Mouse (Mus musculus) neural tube, embryonic 13.5 days (tissue): ENCODE data around the gene Eef1akmt2. TPM values are rescaled to one million over a fixed set of nuclear protein-coding genes. Genes with fewer than 3 reads are reported as not detected.

ENCODE experiments used
- ATAC-seq: fragments of 200-750 bp; cut with Nextera tagmentation; 2 replicates; pipeline ENCODE4 v1.8.0; 2017; ENCODE audit warnings: low read depth, mild to moderate bottlenecking, moderate TSS enrichment, moderate library complexity
- H3K27ac ChIP-seq: fragments of 300-500 bp; sonication (generic); replicated peaks from 2 replicates; pipeline ENCODE4 v1.5.1; 2015; ENCODE audit warnings: moderate library complexity, mild to moderate bottlenecking, inconsistent platforms
- H3K27me3 ChIP-seq: fragments of 300-500 bp; sonication (generic); 2 replicates; pipeline ENCODE4 v1.6.1; 2015; ENCODE audit warnings: mild to moderate bottlenecking, inconsistent platforms
- H3K36me3 ChIP-seq: fragments of 300-500 bp; sonication (generic); 2 replicates; pipeline ENCODE4 v1.6.1; 2015; ENCODE audit warnings: mild to moderate bottlenecking, inconsistent platforms
- H3K4me1 ChIP-seq: fragments of 300-500 bp; sonication (generic); replicated peaks from 2 replicates; pipeline ENCODE4 v1.6.1; 2015; ENCODE audit warnings: inconsistent platforms
- H3K4me2 ChIP-seq: fragments of 300-500 bp; sonication (generic); 2 replicates; pipeline ENCODE4 v1.6.1; 2015; ENCODE audit warnings: inconsistent platforms, mild to moderate bottlenecking, moderate library complexity
- H3K4me3 ChIP-seq: fragments of 300-500 bp; sonication (generic); 2 replicates; pipeline ENCODE4 v1.5.1; 2015; ENCODE audit warnings: mild to moderate bottlenecking, inconsistent platforms
- H3K9ac ChIP-seq: fragments of 300-500 bp; sonication (generic); 2 replicates; pipeline ENCODE4 v1.6.1; 2015; ENCODE audit warnings: moderate library complexity, mild to moderate bottlenecking, inconsistent platforms
- H3K9me3 ChIP-seq: fragments of 300-500 bp; sonication (generic); 2 replicates; pipeline ENCODE4 v1.6.1; 2016; ENCODE audit warnings: inconsistent platforms
- WGBS: fragments of 180-500 bp; shearing (Covaris S2); methylation state at CpG from one replicate; pipeline ENCODE4 v1.1.7; 2015; 5-methylcytosine and 5-hydroxymethylcytosine counted together
- polyA plus RNA-seq: library from polyadenylated mRNA; unstranded; fragments of >200 nt; fragmentation: Nextera tagmentation; extraction: Ambion mirVana; gene quantifications from 2 replicates; pipeline ENCODE4 v1.2.1, GENCODE M21; 2015

The Eef1akmt2 gene
- polyA plus RNA-seq, 1 experiment from 2014 or later: 87.9 TPM

DNA sequence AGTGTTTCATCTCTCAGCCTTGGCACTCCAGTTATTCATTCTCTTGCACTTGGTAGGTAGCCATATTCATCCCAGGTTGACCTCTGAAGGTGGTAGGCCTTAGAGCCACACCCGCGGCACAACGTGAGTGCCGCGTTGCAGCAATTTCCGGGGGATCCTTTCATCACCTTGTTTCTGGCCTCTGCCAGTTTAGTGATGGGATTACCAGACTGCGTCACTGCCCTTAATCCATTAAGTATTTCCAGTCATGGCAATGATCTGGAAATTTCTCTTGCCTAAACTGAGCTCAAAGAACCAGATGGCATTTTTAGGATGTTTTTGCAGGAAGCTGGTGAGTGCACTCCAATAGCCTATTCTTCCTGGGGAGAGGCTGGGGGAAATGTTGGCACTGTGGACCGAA lies 37.2 kb upstream of the Eef1akmt2 start:
- no peak for ATAC-seq
- no peak overlapping the region for H3K9ac ChIP-seq
- WGBS: 89% methylated on average over 8 of the region's 8 CpGs
- no peaks in the 10 kb centered on the region for H3K4me1 ChIP-seq
- no peak overlapping the region for H3K4me2 ChIP-seq
- H3K4me3 ChIP-seq: no peak overlapping the region
- H3K36me3 ChIP-seq: peaks cover 6% of the 10 kb centered on the region
- no peaks in the 10 kb centered on the region for H3K9me3 ChIP-seq
- no peaks in the 10 kb centered on the region for H3K27me3 ChIP-seq
- H3K27ac ChIP-seq: no peak overlapping the region

DNA sequence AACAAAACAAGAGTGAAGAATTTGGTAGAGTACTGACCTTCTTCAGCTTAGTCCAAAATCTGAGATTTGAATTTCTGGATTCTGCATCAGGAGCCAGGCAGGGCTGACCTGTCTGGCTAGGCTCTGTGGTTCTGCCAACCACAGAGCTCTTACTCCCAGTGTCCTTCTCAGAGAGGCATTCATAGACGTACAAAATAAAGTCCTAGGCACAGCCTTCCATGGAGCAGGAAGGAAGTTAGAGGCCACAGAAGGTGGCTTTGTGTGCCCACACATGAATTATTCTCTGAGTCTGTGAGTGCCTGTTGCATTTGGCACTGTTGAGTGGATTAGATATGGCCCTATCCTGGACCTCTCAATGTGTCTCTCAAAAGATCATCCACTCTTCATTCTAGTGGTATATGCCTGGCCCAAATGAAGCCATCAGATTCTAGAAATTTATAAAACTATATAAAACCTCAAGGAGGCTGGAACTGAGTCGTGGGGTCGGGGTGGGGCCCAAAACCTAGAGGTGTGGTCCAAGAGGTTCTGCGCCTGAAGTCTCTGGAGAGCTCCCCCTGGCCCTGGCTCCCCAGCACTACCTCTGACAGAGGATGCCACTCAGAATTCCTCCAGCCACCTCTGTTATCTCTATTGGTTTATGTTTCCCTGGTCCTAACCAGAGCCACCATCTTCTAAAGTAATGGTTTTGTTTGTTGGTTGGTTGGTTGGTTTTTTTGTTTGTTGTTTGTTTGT lies 36.2 kb upstream of the Eef1akmt2 start:
- WGBS: 74% methylated on average over 4 of the region's 4 CpGs
- no peak overlapping the region for H3K4me3 ChIP-seq

DNA sequence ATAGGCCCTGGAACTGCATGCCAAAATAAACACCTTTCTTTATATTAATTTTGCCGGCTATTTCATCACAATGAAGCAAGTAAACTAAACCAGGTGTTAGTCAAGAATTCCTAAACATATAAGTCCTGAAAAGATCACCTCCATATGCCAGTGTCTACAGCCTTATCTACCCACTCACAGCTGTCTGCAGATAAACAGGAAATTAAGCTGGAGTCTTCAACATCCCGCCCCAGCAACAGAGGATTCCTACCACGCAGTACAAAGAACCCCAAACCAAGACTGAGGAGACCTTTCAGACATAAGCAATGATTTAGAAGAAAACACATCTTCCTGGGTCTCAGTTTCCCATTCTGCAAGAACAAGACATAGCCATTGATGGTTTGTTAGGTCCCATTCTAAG lies 35.6 kb upstream of the Eef1akmt2 start:
- Histone ChIP-seq H3K27ac (no peak overlapping the region), H3K4me1 (no peaks in the 10 kb centered on the region), H3K9ac (no peak overlapping the region), H3K27me3 (no peaks in the 10 kb centered on the region), H3K9me3 (no peaks in the 10 kb centered on the region), H3K4me2 (no peak overlapping the region), H3K36me3 (peaks cover 22% of the 10 kb centered on the region), H3K4me3 (no peak overlapping the region)
- 81% methylated on average over 3 of the region's 3 CpGs for WGBS
- no peak for ATAC-seq

More for the DNA sequence above, 36.2 kb upstream of the Eef1akmt2 start:
- Histone ChIP-seq H3K27ac (no peak overlapping the region), H3K9ac (no peak overlapping the region), H3K9me3 (no peaks in the 10 kb centered on the region), H3K4me1 (no peaks in the 10 kb centered on the region), H3K27me3 (no peaks in the 10 kb centered on the region), H3K36me3 (peaks cover 16% of the 10 kb centered on the region), H3K4me2 (no peak overlapping the region)
- ATAC-seq: no peak

DNA sequence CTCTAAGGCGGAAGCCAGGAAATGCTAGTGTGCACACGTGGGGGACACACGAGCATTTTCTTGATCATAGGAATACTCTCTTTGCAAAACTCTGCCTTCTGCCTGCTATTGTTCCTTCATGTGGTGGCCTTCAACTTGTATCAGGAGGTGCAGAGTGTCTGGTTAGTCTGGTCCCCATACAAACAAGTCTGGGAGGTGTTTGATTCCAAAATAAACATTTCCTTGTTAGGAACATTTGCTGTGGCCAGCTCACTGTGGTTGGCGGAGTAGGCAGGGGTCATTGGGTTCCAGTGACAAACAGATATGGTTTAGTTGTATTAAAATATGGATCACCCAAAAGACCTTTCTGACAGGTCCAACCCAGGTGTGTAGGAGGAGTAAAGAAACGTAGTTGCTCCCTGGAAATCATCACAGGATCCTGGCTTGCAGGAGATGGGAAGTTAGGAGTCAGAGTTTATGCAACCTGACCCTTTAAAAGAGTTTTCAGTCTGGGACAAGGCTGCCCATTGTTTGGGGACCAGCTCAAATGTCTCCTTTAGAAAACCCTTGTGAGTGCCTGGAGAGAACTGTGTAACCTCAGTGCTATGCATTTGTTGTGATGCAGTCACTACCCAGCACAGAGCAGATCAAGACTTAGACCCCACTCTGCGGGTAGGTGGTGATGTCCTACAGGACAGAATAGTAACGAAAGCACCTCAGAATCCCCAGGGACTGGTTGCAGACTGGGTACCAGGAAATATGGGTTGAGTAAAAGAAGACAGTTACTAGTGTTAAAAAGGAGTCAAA lies 34.7 kb upstream of the Eef1akmt2 start:
- no peaks in the 10 kb centered on the region for H3K9me3 ChIP-seq
- H3K4me3 ChIP-seq: no peak overlapping the region
- ATAC-seq: no peak
- peaks cover 31% of the 10 kb centered on the region for H3K36me3 ChIP-seq
- no peaks in the 10 kb centered on the region for H3K4me1 ChIP-seq
- no peak overlapping the region for H3K27ac ChIP-seq
- H3K9ac ChIP-seq: no peak overlapping the region
- no peaks in the 10 kb centered on the region for H3K27me3 ChIP-seq
- WGBS: 68% methylated on average over 7 of the region's 7 CpGs
- no peak overlapping the region for H3K4me2 ChIP-seq

DNA sequence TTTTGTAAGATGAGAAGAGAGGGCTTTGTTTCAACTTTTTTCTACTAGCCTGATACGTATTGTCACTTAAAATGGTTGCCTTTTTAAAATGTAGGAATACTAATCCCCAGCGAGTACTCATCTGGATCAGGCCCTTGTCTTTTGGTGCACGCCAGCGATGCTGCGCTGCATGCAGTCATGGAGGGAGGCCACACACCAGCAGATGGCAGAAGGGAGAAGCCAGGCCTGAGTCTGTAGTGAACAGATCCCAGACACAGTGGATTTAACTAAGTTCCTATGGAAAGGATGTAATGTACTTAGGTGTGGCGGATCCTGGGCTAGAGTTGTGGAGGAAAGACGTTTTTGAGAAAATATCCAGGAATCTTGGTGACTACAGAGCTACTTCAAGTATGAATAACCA lies 31.6 kb upstream of the Eef1akmt2 start:
- no peaks in the 10 kb centered on the region for H3K27me3 ChIP-seq
- no peak for ATAC-seq
- no peak overlapping the region for H3K4me2 ChIP-seq
- no peaks in the 10 kb centered on the region for H3K9me3 ChIP-seq
- no peaks in the 10 kb centered on the region for H3K4me1 ChIP-seq
- H3K9ac ChIP-seq: no peak overlapping the region
- WGBS: 92% methylated on average over 7 of the region's 7 CpGs
- no peak overlapping the region for H3K4me3 ChIP-seq
- no peak overlapping the region for H3K27ac ChIP-seq
- H3K36me3 ChIP-seq: peaks cover 61% of the 10 kb centered on the region

DNA sequence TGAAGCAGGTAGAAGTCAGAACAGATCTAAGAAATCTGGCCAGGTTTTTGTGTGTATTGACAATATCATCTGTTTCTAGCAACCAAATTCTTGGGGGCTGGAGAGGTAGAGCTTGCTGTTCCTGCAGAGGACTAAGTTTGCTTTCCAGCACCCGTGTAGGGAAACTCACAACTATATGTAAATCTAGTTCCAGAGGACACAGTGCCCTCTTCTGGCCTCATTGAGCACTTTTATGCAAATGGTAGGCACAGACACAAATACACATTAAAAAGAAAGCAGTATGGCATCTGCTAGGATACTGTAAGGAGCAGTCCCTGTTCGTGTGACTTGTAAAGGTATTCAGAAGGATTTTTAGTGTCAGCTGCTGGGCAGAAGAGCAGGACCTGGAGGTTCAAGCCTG lies 29.9 kb upstream of the Eef1akmt2 start:
- Histone ChIP-seq H3K4me1 (no peaks in the 10 kb centered on the region), H3K4me3 (no peak overlapping the region), H3K36me3 (peaks cover 77% of the 10 kb centered on the region), H3K9me3 (no peaks in the 10 kb centered on the region), H3K27me3 (no peaks in the 10 kb centered on the region), H3K4me2 (no peak overlapping the region), H3K27ac (no peak overlapping the region), H3K9ac (no peak overlapping the region)
- ATAC-seq: no peak
- WGBS: 69% methylated on average over 2 of the region's 2 CpGs

DNA sequence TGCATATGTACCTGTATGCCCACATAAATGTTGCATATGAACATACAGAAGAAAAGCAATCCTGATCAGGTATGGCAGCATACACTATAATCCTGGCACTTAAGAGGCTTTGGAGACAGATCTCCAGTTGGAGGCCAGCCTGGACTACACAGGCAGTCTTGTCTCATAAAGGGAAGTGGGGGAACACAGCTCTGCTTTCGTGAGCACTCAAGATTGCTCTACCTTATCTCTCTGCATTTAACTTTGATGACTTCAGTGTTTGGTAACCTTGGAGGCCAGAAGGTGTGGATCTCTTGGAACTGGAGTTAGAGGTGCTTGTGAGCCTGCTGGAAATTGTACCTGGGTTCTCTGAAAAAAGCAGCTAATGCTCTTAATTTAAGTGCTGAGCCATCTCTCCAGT lies 27.8 kb upstream of the Eef1akmt2 start:
- Histone ChIP-seq H3K9me3 (no peaks in the 10 kb centered on the region), H3K9ac (no peak overlapping the region), H3K27ac (no peak overlapping the region), H3K4me2 (no peak overlapping the region), H3K4me3 (no peak overlapping the region), H3K4me1 (no peaks in the 10 kb centered on the region), H3K36me3 (peaks cover 98% of the 10 kb centered on the region), H3K27me3 (no peaks in the 10 kb centered on the region)
- WGBS: 88% methylated on average over 1 of the region's 1 CpGs
- ATAC-seq: no peak

DNA sequence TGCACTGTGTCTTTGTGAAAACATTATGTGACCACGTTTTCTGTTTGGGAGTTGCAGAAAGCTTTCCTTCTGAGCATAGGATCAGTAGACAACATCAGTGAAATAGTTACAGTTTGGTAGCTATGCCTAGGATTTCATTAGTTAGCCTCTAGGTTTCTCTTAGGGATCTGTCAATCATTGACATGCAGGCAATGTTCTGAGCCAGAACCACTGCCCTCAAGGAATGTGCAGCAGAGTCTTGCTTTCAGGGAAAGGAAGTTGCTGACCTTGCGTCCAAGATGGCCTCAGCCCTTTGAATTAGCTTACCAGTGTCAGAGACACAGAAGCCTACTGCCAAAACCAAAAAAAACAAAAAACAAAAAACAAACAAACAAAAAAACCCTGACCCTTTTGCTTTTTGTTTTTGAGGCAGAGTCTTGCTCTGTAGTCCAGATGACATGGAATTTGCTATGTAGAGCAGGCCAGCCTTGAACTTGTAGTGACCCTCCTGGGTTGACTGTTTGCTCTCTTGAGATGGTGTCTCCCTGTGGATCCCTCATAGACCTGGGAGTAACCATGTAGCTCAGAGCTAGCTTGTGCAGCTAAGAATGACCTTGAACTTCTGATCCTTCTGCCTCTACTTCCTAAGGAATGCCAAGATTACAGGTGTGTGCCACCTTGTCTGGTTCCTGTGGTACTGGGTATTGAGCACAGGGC lies 23.1 kb upstream of the Eef1akmt2 start:
- H3K27ac ChIP-seq: no peak overlapping the region
- no peaks in the 10 kb centered on the region for H3K27me3 ChIP-seq
- H3K9me3 ChIP-seq: no peaks in the 10 kb centered on the region
- peaks cover 93% of the 10 kb centered on the region for H3K36me3 ChIP-seq
- no peak overlapping the region for H3K4me2 ChIP-seq
- H3K4me1 ChIP-seq: no peaks in the 10 kb centered on the region
- H3K9ac ChIP-seq: no peak overlapping the region
- 94% methylated on average over 2 of the region's 2 CpGs for WGBS
- H3K4me3 ChIP-seq: no peak overlapping the region
- ATAC-seq: no peak

DNA sequence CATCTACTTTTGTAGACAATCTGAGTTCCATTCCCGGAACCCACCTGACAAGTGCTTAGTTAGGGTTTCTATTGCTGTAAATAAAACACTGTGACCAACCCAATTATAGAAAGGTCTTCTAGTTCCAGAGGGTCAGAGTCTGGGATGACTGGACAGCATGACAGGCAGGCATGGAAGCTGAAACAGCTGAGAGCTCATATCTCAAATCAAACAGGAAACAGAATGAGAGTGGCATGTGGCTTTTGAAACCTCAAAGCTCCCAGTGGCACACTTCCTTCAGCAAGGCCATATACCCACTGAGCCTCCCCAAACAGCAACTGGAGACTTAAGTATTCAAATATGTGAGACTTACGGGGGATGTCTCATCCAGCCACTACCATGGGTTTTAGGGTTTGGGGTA lies 20.6 kb upstream of the Eef1akmt2 start:
- Histone ChIP-seq H3K4me1 (peaks cover 5% of the 10 kb centered on the region; the same call in 1 of the 2 replicates), H3K4me2 (no peak overlapping the region), H3K9ac (no peak overlapping the region), H3K4me3 (no peak overlapping the region), H3K27ac (no peak overlapping the region), H3K36me3 (peaks cover 86% of the 10 kb centered on the region), H3K27me3 (no peaks in the 10 kb centered on the region), H3K9me3 (no peaks in the 10 kb centered on the region)
- no peak for ATAC-seq
- WGBS: 89% methylated on average over 2 of the region's 2 CpGs

DNA sequence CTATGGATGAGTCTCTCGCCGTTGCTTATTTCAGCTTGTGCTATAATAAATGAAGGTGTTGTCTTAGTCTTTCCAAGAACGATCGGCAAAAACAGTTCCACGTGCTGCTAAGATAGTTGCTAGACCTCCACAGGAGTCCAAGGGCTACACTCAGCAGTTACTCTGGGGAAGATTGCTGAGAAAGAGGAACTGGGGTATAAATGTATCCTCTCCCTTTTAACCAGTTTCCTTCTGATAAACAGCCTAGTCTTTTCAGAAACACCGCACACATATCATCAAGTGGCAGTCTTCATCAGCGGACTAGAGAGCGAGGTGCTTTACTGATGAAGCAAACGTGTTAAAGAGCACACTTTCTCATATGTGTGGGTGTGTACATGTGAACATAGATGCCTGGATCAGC lies 13.8 kb upstream of the Eef1akmt2 start:
- 95% methylated on average over 9 of the region's 9 CpGs for WGBS
- Histone ChIP-seq H3K9ac (no peak overlapping the region), H3K4me3 (no peak overlapping the region), H3K27me3 (no peaks in the 10 kb centered on the region), H3K9me3 (no peaks in the 10 kb centered on the region), H3K4me2 (no peak overlapping the region), H3K4me1 (peaks cover 10% of the 10 kb centered on the region; the same call in 1 of the 2 replicates), H3K36me3 (peaks cover 56% of the 10 kb centered on the region), H3K27ac (no peak overlapping the region)
- no peak for ATAC-seq

DNA sequence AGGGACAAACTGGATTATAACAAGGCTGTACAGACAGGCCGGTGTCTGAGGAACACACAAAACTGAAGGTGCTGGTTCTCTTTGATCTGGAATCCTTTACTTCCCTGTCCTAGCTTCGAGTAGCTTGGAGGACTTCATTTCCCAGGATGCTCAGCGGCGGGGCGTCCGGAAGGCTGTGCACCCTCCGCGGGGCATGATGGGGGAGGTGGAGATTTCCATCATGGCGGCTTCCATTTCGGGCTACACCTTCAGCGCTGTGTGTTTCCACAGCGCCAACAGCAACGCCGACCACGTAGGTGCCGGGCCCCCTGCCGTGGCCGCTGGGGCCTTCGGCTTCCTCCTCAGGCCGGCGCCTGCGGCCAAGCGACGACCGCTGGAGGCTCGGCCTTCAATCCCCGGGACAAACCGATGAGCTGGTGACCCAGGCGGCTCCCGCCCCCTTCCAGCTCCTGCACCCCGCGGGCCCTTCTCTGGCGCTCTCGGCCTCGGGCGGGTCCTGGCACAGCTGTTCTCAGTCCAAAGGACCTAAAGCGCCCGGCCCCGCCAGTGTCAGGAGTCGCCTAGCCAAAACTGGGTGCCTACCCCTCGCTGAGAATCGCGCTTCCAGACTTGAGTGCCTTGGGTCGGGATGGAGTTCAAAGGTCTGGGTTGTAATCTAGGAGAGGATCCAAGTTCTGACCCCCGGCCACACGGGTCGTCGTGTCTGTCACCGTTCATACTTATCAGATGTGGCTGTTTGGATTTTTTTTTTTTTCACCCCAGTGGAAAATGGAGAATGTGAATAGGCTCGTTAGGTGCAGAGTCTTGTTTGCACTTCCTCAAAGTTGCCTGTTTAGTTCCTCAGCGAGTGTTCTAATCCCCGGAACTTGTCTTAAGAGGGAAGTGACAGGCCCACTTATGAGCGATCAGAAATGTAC lies 6.8 kb upstream of the Eef1akmt2 start, which contains the start of gene Abraxas2:
TSS of gene Abraxas2 (plus strand) at position 184 of the 917 bp plus-strand sequence.
- Histone ChIP-seq H3K4me2 (peak within 1 kb of the TSS; percentile 75), H3K4me3 (peak within 1 kb of the TSS; percentile 95), H3K9ac (peak within 1 kb of the TSS; percentile 92), H3K9me3 (no peaks in the 10 kb centered on the region), H3K36me3 (no peaks in the 10 kb centered on the region), H3K27ac (peak within 1 kb of the TSS; percentile 86), H3K27me3 (no peaks in the 10 kb centered on the region), H3K4me1 (peaks cover 19% of the 10 kb centered on the region)
- peak; percentile 97 for ATAC-seq
- under 1% methylated on average over 53 of the region's 53 CpGs for WGBS
